Mouse (Mus musculus) ES-CJ7 (cell line): ENCODE results near the gene Mettl7a2.

Source experiments
- DNase-seq: peaks from one replicate; pipeline ENCODE4 v3.0.0; 2011; ENCODE audit warnings: low read depth, low spot score

Mettl7a2 gene

GRCm38 (mm10) chr15:100393016-100393415 lies 40.0 kb downstream of the Mettl7a2 start:
- DNase-seq = peak; percentile 34

GRCm38 (mm10) chr15:100395561-100395960 lies 42.6 kb downstream of the Mettl7a2 start:
- DNase-seq = no peak

DNA sequence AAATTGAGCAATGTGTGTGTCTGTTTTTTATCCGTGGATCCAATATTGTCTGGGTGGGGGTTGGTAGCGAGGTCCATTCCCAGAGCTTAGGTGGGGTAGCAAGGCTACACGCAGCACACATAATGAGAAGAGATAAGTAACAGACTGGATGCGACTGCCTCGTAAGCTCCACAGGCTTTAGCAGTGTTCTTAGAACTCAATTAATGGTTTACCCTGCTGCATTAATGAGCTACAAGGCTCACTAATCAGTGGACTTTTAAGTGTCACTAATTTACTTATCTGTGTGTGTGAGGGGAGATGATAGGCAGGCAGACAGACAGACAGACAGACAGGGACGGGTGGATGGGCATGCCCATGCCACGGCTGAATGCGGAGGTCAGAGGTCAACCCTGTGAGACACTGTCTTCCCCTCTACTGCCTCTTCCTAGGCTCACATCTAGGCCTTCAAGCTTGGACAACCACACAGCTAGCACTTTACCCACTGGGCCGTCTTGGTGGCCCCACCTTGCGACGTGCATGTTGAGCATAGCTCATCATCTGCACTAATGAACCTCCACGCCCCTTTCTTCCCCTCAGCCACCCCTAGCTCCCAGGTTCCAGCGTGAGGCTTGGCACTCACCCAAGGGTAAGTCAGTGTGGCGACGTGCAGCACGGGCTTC lies 47.7 kb downstream of the Mettl7a2 start:
- no peak for DNase-seq

DNA sequence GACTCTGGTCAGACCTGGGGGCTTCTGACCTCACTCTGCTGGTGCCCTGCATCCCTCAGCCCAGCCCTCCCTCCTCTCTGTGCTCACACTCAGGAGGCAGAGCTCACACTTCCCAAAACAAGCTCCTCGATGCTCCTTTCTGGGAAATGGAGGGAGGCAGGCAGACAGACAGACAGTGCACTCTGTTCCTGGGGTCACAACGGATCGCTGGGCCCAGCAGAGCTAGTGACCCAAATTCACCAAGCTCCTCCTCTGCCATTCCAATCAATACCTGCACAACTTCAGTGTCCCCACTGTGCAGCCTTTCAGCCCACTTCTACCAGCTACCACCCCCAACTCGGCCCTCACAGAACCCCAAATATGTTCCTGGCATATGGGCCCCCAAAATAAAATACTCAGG lies 48.8 kb downstream of the Mettl7a2 start:
- DNase-seq = no peak

DNA sequence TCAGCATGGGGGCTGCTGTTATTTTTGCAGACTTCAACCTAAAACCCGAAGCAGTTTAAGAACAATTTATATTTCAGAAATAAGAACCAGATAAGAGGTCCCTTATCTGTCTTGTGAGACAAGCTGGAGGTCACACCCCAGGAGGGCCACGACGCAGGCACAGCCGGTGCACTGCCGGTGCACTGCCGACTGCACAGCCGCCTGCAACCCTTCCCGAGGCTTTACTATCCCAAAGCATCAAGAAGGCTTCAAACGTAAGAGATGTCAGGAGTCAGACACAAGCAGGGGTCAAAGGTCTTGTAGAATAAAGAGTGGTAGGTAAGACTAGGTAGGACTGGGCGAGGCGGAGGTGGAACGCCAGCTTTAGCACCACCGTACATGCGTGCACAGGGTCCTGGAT lies 49.3 kb downstream of the Mettl7a2 start:
- no peak for DNase-seq

DNA sequence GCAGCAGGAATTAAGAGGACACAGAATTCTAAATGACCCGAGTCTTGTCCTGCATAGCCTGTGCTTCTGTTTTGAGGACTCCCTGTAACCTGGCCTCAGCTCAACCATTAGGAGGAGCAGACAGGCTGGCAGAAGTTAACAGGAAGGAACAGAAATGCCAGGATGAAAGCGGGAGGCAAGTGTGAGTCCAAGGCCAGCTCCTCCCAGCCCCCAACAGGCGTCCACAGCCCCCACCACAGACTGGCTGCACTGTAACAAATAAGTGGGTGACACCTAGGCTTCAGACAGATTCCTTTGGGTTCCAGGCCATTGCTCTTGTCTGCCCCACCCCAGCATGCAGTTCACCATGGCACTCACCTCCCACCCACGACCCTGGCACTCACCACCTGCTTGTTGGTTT lies 49.8 kb downstream of the Mettl7a2 start:
- no peak for DNase-seq

- DNase-seq = no peak
Observed at GRCm38 (mm10) chr15:100403318-100404000, 50.5 kb downstream of the Mettl7a2 start.

- DNase-seq = peak; percentile 71
Observed at GRCm38 (mm10) chr15:100406088-100406487, 53.1 kb downstream of the Mettl7a2 start.

DNA sequence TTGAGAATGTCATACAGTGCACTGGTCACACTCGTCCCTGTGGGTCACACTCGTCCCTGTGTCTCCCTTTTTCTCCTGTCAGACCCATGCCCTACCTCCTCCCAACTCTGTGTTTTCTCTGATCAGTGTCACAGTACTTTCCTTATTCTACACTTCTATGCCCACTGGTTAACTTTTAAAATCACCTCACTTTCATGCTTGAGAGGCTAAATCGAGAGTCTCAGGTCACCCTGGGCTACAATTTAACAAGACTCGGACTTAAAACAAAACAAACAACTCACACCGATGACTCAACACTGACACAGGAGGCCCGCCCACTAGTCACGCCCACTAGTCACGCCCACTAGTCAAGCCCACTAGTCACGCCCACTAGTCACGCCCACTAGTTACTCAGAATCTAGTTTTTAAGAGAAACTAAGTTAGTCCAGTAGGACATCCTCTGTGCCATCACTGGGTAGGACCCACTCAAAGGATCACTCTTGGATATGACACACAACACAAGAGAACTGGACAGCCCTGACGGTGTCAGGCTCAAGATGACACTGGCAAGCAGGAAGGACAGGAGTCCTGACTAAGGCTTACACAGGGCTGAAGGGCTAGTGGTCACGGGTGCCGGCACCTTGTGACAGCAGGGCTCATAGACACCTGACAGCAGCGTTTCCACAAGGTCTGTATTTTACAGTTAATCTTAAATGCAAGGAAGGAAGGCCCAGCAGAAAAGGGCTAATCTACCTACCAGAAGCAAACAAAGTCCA lies 58.1 kb downstream of the Mettl7a2 start:
- no peak for DNase-seq
